Mouse (Mus musculus): ENCODE results near the gene Olfr1381.
"Not testable (repeated sequence)": the region's sequence is repeated elsewhere in the genome, so short reads cannot be mapped to it uniquely, and the experiment has no call there.

DNA sequence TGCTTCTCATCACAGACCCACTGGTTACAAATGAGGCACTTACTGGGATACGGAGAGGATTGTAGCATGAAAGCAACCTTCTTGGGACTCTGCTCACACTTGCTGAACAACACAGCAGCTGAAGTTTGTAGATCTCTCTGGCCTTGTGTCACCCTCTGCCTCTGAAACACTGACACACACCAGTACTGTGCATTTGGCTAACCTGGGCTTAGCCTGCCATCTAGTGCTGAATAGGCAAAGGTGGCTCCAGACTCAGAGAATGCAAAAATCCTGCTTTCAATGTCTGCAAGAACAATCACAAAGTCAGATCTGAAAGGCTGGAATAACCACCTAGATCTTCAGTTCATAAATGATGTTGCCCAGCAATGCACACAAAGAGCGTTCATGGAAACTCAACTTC is 6.6 kb upstream of the Olfr1381 start:
- 0 out of 2 replicates have a peak, but pooled peaks have one; percentile 18 for TF ChIP-seq CTCF (IDR thresholded peaks at IDR 0.05; ENCODE audit: low read depth)
- TF ChIP-seq EP300 (IDR thresholded peaks at IDR 0.05; ENCODE audit: low read depth), result not testable (repeated sequence)
